Mouse (Mus musculus) intestine, embryonic 16.5 days (tissue): ENCODE results near the gene Atp6v1e1. TPM values are rescaled to one million over a fixed set of nuclear protein-coding genes. Genes with fewer than 3 reads are reported as not detected.

Experiments
- ATAC-seq: fragments of 200-750 bp; cut with Nextera tagmentation; 2 replicates; pipeline ENCODE4 v1.8.0; 2017; ENCODE audit warnings: moderate TSS enrichment, moderate library complexity
- H3K27ac ChIP-seq: fragments of 300-500 bp; sonication (generic); 2 replicates; pipeline ENCODE4 v1.5.1; 2014; ENCODE audit warnings: mild to moderate bottlenecking, low read length
- H3K27me3 ChIP-seq: fragments of 300-500 bp; sonication (generic); replicated peaks from 2 replicates; pipeline ENCODE4 v1.6.1; 2014; ENCODE audit warnings: low read length, control low read depth, mixed read lengths; ENCODE audit not compliant: control insufficient read depth, insufficient read depth
- H3K36me3 ChIP-seq: fragments of 300-500 bp; sonication (generic); 2 replicates; pipeline ENCODE4 v1.6.1; 2014; ENCODE audit warnings: low read length, control low read depth; ENCODE audit not compliant: control insufficient read depth, insufficient read depth
- H3K4me1 ChIP-seq: fragments of 300-500 bp; sonication (generic); 2 replicates; pipeline ENCODE4 v1.6.1; 2014; ENCODE audit warnings: low read length, control low read depth, mixed read lengths; ENCODE audit not compliant: control insufficient read depth, insufficient read depth
- H3K4me2 ChIP-seq: fragments of 300-500 bp; sonication (generic); 2 replicates; pipeline ENCODE4 v1.6.1; 2014; ENCODE audit warnings: low read depth, low read length, control low read depth
- H3K4me3 ChIP-seq: fragments of 300-500 bp; sonication (generic); 2 replicates; pipeline ENCODE4 v1.5.1; 2014; ENCODE audit warnings: mild to moderate bottlenecking, low read length
- H3K9ac ChIP-seq: fragments of 300-500 bp; sonication (generic); 2 replicates; pipeline ENCODE4 v1.6.1; 2014; ENCODE audit warnings: low read depth, low read length
- H3K9me3 ChIP-seq: fragments of 300-500 bp; sonication (generic); 2 replicates; pipeline ENCODE4 v1.6.1; 2016; ENCODE audit warnings: low read length, control low read depth; ENCODE audit not compliant: control insufficient read depth
- WGBS: fragments of 180-500 bp; shearing (Covaris S2); extraction: QIAGEN DNeasy Blood & Tissue Kit; methylation state at CpG from one replicate; pipeline ENCODE4 v1.1.7; 2014; 5-methylcytosine and 5-hydroxymethylcytosine counted together
- microRNA-seq: library from miRNA; unstranded; fragments of <30 nt; microRNA quantifications from one replicate; pipeline ENCODE4, GENCODE M21; 2016
- polyA plus RNA-seq: library from polyadenylated mRNA; unstranded; fragments of >200 nt; fragmentation: Nextera tagmentation; extraction: Ambion mirVana; gene quantifications from 2 replicates; pipeline ENCODE4 v1.2.1, GENCODE M21; 2015

Atp6v1e1 gene
- polyA plus RNA-seq, 1 experiment from 2014 or later, result 187 TPM

GRCm38 (mm10) chr6:120746416-120746815 lies 76.2 kb downstream of the Atp6v1e1 start:
- Histone ChIP-seq H3K4me2 (no peak overlapping the region), H3K36me3 (no peaks in the 10 kb centered on the region), H3K27ac (no peak overlapping the region), H3K27me3 (no peaks in the 10 kb centered on the region), H3K9me3 (no peaks in the 10 kb centered on the region), H3K9ac (no peak overlapping the region), H3K4me1 (no peaks in the 10 kb centered on the region), H3K4me3 (no peak overlapping the region)
- 82% methylated on average over 2 of the region's 2 CpGs for WGBS
- ATAC-seq, result no peak

Small RNAs within 50 kb of the gene (microRNA-seq; reads per million reads assigned to microRNA genes)
- gene Gm25193, result not detected

Other genes with a start within 250 kb of the Atp6v1e1 start
- gene Cecr2, start 156.4 kb downstream of the Atp6v1e1 start, polyA plus RNA-seq, result 0.54 and 0.61 TPM in 2 replicates
- not detected in 2 replicates for gene Slc25a18, start 49.2 kb downstream of the Atp6v1e1 start, polyA plus RNA-seq
- gene Bcl2l13, start 13.4 kb upstream of the Atp6v1e1 start, polyA plus RNA-seq, result 18.1 and 19.6 TPM in 2 replicates
- 22.6 and 23.7 TPM in 2 replicates for gene Bid, start 94.1 kb upstream of the Atp6v1e1 start, polyA plus RNA-seq